11 mouse cellular contexts compared by ENCODE assay signal in genomic region chr6:85895061-85895648, GRCm38 (mm10). TPM values are rescaled to one million over a fixed set of nuclear protein-coding genes. Genes with fewer than 3 reads are reported as not detected.
DNase-seq lines count a peak whose midpoint lies in the region; TF ChIP-seq lines count a peak whose summit lies in the region.
"Not testable (repeated sequence)": the region's sequence is repeated elsewhere in the genome, so short reads cannot be mapped to it uniquely, and the experiment has no call there.
"Had no signal": no experiment of that assay in that cellular context is flagged by ENCODE, and none has a peak within 500 bp of the region (broad histone marks: within the 10 kb centered on the region; RNA-seq: fewer than 3 reads in every experiment).

No protein-coding gene starts in this region.

- DNase-seq in ES-CJ7 (ENCODE audit: low read depth, low spot score) = peak; percentile 70
- peak; percentile 13 for DNase-seq in brain, adult 2 months (ENCODE audit: low read depth, low spot score)
- peak; percentile 24 for DNase-seq in heart, postnatal 4 days
- peak; percentile 48 to 58 for DNase-seq in kidney, postnatal 4 days
- peak; percentile 26 for DNase-seq in lung, postnatal 14 days

- TF ChIP-seq POLR2A in cortical plate, adult 2 months (IDR thresholded peaks at IDR 0.05; ENCODE audit: extremely low read depth, insufficient read depth, low read length); small intestine, adult 2 months (IDR thresholded peaks at IDR 0.05; ENCODE audit: low read depth, low read length): not testable (repeated sequence)

- not testable (repeated sequence) for H3K27me3 ChIP-seq in small intestine, adult 2 months (ENCODE audit: control insufficient read depth, insufficient read depth, low read length)

- WGBS in small intestine, adult 2 months = 60% methylated on average over 25 of the region's 25 CpGs

- TF ChIP-seq CTCF in cortical plate, adult 2 months (IDR thresholded peaks at IDR 0.05; ENCODE audit: extremely low read depth, insufficient read depth, low read length) = 0 out of 2 replicates have a peak, but pooled peaks have one; percentile 22
- TF ChIP-seq CTCF in small intestine, adult 2 months (IDR thresholded peaks at IDR 0.05; ENCODE audit: extremely low read depth, insufficient read length, insufficient replicate concordance, low read depth, low read length) = peak; percentile 45; the same call in 1 of the 2 replicates

- not testable (repeated sequence) for H3K27ac ChIP-seq in cortical plate, adult 2 months (ENCODE audit: insufficient read depth, low read length); small intestine, adult 2 months (ENCODE audit: insufficient read depth, low read depth, low read length)

- H3K36me3 ChIP-seq in small intestine, adult 2 months (ENCODE audit: control insufficient read depth, insufficient read depth, low read length) = not testable (repeated sequence)

- not testable (repeated sequence) for H3K4me3 ChIP-seq in cortical plate, adult 2 months (ENCODE audit: insufficient read depth, low read length); small intestine, adult 2 months (ENCODE audit: low read depth, low read length)

- not testable (repeated sequence) for H3K4me1 ChIP-seq in cortical plate, adult 2 months (ENCODE audit: control insufficient read depth, insufficient read depth, low read length); small intestine, adult 2 months (ENCODE audit: control insufficient read depth, insufficient read depth, insufficient read length, low read length)

RNA-seq across cellular contexts. Expression of gene Nat8f4, which starts 9.5 kb away (rescaled TPM):
- polyA plus RNA-seq in cortical plate, adult 2 months (2012; rRNA removed) = 11.6 and 12.0 TPM in 2 replicates
- total RNA-seq in heart, postnatal 4 days (2021) = 1 to 10 TPM; 1.3 to 1.8 TPM
- 15.6 and 32.6 TPM in 2 replicates for polyA plus RNA-seq in small intestine, adult 2 months (2012; rRNA removed)

RNA-seq across cellular contexts. Expression of gene Tprkb, which starts 16.5 kb away (rescaled TPM):
- 109 and 124 TPM in 2 replicates for polyA plus RNA-seq in cortical plate, adult 2 months (2012; rRNA removed)
- 10 to 100 TPM; 11.6 to 13.1 TPM for total RNA-seq in heart, postnatal 4 days (2021)
- 6.8 and 16.0 TPM in 2 replicates for polyA plus RNA-seq in small intestine, adult 2 months (2012; rRNA removed)

RNA-seq across cellular contexts. Expression of gene Nat8f1, which starts 20.3 kb away (rescaled TPM):
- polyA plus RNA-seq in cortical plate, adult 2 months (2012; rRNA removed) = 43.9 and 46.0 TPM in 2 replicates
- 1 to 10 TPM; 2.1 to 2.4 TPM for total RNA-seq in heart, postnatal 4 days (2021)
- 16.0 and 21.4 TPM in 2 replicates for polyA plus RNA-seq in small intestine, adult 2 months (2012; rRNA removed)

RNA-seq across cellular contexts. Expression of gene Nat8f2, which starts 26.2 kb away (rescaled TPM):
- polyA plus RNA-seq in cortical plate, adult 2 months (2012; rRNA removed) = 0.36 and 0.40 TPM in 2 replicates
- not detected for total RNA-seq in heart, postnatal 4 days (2021)
- polyA plus RNA-seq in small intestine, adult 2 months (2012; rRNA removed) = 0.23 and 0.66 TPM in 2 replicates
- polyA plus RNA-seq: embryonic facial prominence, embryonic 14.5 days; heart, embryonic 10.5 days; hindbrain, embryonic 13.5 days; lung, embryonic 16.5 days had no signal

Comparison
In these comparisons a context has a peak if more than half of its experiments do, and no peak if none do; other contexts are left out.
1. DNase-seq: peak in every context shown above with its lines; median percentile 70 in ES-CJ7; 53 in kidney, postnatal 4 days; 26 in lung, postnatal 14 days; 24 in heart, postnatal 4 days; 13 in brain, adult 2 months.